Mouse (Mus musculus) activated CD4-positive, CD25-positive, alpha-beta regulatory T cell, adult 4 months (primary cell): ENCODE results near the gene Cnp. TPM values are rescaled to one million over a fixed set of nuclear protein-coding genes. Genes with fewer than 3 reads are reported as not detected.
A peak's percentile ranks its signal among the peaks of the same experiment; 100 is the strongest.
"Not testable (repeated sequence)": the region's sequence is repeated elsewhere in the genome, so short reads cannot be mapped to it uniquely, and the experiment has no call there.

Source experiments
- ATAC-seq: one replicate; pipeline ENCODE4 v1.8.0; 2017
- polyA plus RNA-seq, 2 experiments: library from polyadenylated mRNA; unstranded; fragments of 100-300 nt; shearing (Covaris generic); gene quantifications; one replicate each; pipeline ENCODE4 v1.2.1; 2017

Gene Cnp
- polyA plus RNA-seq, 2 experiments from 2014 or later, result 181 to 201 TPM

DNA sequence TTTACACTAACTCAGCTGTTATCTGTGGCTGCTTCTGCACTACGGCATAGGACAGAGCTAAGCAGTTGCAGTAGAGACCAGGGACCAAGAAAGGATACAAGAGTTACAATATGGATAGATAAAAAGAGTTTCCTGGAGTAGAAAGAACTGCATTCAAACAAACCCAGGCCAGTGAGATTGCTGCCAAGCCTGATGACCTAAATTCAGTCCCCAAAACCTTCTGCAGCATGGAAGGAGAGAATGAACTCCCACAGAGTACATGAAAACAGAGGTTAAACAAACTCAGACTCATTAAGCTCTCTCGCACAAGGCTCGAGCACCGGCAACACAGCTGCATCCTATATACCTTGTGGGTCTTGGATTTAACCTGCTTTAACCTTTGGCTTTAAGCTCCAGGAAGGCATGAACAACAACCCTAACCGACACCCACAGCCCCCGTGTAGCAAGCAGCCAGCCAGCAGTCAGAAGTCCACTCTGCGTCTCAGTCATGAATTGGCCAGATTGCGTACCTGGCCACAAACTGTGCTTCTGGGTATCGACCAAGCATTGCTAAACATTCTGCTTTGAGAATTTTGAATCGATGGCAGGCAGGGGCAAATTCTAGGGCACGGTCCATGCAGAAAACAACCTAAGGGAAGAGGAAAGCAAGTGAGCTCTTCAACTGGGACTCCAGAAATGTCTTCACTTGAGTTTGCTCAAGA, 17.8 kb downstream of the Cnp start:
- no peak for ATAC-seq

DNA sequence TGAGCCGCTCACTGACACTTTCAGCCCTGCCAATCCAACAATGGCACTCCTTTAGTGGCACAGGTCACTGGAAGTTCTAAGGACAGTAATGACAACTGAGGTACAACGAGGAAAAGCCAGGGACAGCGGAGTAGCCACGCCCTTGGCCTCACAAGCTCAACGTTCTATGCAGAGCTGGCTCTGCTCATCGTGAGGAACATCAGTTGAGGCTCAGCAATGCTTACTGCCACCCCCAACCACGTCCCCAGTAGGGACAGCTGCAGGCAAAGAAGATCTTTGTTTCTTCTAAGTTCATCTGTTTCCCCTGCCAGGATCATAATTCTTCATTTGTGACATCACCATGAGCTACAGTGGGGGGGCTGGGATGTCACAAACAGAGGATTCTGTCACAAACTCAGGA, 19.9 kb downstream of the Cnp start:
- no peak for ATAC-seq

DNA sequence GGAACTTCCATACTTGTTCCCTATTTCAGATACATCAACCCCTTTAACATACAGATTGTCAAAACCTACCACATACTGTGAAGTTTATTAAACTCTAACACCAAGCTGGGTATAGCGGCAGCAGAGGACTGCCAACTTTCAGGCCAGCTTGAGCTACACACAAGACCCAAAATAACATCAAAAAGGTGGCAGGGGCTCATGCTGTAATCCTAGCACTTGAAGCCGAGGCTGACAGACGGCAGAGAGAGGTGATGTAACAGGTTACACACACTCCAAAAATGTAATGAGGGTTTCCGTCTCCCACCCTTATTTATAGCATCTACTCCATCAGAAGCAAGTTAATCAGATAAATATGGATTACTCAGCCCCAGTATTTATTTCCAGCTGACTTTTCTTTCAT, 20.8 kb downstream of the Cnp start:
- no peak for ATAC-seq

DNA sequence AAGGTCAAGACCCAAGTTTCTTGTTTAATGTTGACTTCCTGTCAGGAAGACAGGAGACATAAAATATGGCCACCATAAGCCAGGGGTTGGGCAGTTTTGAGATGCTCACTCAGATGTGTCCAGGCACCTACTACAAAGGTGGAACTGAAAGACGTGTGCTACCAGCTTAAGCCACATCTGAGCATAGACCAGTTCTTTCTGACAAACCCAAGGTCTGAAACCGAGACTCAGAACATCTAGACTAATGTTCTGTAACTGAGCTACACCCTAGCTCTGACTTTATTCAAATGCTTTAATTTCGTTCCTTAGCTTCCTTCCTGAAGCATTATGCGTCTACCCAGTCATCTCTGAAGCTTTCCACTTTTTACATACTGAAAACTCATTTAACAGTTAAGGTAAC, 23.4 kb downstream of the Cnp start:
- ATAC-seq, result no peak

DNA sequence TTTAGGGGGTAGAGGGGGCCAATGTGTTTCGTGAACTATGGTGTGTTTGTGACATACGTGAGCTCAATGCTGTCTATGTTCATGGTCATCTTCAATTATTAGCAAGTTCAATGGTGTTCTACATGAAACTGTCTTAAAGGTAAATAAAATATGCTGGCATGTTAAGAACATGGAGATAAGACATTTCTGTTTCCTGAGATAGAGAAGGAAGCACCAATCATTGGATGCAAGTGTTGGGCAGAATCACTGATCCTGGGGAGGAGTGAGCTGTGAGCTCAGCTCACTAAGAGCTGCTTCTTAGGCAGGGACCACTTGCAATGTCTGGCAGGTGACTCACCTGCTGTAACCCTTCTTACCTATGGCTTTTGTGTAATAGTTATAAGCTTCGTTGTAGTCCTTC, 26.7 kb downstream of the Cnp start:
- no peak for ATAC-seq

DNA sequence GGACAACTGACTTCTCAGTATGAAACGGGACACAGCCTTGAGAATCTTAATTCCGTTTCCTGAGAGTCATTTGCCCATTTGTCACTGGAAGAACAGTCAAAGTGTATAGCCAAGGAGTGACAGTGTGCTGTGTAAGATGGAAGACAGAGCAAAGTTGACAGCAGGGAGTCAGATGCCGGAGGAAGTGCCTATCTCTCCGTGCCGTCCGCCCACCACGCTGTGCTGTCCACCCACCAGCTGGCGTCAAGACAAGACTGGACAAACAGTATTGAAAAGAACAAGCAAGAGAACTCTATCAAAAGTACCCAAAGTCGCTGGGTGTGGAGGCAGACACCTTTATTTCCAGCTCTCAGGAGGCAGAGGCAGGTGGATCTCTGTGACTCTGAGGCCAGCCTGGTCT, 28.5 kb downstream of the Cnp start:
- ATAC-seq, result no peak

DNA sequence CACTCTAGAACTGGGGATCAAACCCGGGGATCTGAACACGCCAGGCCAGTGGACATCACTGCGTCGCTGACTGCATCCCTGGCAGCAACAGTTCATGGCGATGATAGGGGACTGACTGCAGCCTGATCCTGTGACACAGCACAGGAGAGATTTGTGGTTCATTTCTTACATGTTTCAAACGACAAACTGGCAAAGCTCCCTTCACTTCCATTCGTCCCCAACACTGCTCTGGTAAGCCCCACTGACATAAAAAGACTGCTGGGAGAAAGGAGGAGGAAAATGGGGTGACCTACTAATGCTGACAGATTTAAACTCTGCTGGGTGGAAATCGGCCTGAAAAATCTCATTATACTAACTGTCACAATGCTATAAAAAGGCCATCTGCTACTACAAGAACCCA, 29.1 kb downstream of the Cnp start:
- no peak for ATAC-seq

DNA sequence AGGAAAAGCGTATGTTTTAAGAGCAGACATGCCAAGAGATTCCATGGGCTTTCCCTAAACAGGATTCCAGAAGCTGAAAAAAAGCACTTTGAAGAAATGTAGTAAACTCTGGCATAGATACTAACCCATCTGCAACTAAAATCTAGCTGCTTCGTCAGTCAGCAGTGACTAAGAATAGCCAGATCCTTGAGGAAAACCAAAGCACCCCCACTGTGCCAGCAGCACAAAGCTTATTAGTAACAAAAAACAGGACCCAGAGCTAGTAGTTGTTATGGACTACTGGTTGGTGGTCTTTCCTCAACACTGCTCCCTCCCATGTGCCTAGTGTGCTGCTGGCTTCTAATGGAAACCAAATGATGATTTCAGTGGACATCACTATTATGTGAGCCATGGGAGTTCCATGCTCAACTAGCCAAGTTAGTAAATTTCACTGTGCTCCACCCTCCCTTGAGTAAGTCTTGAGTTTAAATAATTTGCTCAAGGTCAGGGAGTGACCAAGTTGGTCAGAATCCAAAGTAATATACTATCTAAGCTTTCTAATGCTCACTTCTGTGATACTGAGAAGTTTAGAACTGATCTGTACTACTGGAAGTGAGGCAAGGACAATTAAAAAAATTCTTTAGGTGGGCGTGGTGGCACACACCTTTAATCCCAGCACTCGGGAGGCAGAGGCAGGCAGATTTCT, 29.8 kb downstream of the Cnp start:
- no peak for ATAC-seq

DNA sequence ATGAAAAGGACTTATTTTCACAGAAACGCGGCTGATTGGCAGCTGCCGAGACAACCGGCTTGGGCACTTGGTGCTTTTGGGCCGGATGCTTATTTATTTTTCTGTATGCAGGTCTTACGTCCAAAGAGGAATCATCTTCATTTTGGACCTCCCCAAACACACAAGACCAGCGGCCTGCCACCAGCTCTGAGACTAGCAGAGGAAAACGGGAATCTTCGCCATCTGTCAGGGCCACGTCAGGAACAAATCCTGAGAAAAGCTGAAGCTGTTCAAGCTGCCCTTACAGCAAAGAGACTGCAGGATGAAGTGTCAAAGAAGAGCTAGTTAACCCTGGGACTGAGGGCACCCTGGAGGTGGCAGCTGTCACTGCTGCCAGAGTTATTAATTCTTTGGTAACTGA, 30.7 kb downstream of the Cnp start:
- ATAC-seq, result no peak

DNA sequence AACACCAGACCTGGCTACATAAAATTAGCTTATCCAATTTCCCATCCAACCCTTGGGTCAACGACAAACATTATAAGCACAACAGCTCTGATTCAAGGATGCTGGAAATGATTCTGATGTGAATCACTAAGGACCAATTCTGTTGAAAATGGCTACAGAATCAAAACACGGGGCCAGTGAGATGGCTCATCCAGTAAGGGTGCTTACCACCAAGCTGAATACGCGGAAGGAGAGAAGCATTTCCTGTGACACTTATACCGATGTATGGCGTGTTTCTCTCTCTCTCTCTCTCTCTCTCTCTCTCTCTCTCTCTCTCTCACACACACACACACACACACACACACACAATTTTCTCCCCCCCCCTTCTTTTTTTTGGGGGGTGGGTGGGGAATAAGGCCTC, 32.4 kb downstream of the Cnp start:
- ATAC-seq, result peak; percentile 22

DNA sequence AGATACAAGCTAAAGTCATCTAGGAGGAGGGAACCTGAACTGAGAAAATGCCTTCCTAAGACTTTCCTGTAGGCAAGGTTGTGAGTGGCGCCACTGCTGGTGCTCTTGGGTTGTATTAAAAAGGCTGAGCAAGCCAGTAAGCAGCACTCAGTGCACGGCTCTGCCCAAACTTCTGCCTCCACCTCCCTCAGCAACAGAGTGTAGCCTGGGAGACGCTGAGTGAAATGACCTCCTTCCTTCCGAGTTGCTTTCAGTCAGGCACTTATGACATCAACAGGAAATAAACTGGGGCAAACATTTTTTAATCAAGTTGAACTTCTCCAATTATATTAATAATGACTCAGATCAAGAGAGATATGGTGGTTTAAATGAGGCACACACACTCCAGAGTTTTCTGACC, 34.1 kb downstream of the Cnp start:
- ATAC-seq, result peak; percentile 81

DNA sequence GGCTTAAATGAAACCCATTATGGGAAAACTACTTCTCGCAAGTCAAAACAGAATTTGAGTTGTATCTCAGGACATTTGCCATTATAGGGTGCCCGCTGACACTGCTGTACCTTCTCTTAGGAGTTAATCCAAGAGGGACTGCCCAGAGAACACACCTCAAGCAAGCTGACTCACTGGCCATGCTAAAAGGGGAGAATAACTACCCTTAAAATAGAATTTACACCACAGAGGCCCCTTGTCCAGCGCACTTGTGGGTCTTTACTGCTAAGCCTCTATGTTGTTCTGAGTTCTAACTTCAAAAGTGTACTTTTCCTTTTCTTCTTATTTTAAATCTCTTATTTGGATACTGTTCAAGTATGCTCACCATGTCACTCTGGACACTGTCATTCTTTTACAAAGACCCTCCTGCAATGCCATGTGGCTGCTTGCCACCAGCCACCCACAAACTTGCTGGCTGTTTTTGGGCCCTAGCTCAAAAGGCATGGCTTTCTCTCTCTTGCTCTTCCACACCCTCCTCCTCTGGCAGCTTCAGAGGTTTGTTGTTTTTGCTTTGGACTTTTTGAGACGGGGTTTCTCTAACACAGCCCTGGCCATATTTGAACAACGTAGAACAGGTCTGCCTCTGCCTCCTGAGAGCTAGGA, 34.8 kb downstream of the Cnp start:
- ATAC-seq, result no peak

DNA sequence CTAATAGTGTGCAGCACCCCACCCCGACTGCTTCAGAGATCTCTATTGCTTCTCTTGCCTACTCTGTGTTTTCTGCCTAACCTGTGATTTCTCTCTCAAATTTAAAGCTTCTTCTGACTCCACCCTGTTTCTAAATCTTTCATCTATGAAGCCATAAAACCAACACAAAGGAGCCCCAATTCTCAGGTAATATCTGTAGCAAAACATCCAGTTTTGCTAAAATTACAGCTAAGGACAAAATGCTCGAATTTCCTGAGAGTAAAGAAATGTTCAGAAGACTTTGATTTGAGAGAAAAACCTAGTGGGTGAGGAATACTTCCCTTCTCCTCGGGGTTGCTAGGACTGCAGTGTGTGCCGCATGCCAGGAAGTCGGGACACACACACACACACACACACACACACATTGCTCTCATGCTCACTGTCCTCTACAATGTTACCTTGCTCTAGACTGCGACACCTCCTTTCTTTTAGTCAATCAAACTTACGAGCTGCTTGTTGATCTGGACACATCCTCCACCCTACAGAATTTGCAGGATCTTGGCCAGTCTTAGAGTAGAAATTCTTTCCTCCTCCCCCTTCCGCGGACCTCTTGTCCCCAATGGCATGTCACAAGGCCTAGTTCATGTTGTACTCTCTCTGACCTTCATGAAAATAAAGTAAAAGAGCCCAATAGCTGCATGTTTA, 35.4 kb downstream of the Cnp start:
- ATAC-seq, result no peak

DNA sequence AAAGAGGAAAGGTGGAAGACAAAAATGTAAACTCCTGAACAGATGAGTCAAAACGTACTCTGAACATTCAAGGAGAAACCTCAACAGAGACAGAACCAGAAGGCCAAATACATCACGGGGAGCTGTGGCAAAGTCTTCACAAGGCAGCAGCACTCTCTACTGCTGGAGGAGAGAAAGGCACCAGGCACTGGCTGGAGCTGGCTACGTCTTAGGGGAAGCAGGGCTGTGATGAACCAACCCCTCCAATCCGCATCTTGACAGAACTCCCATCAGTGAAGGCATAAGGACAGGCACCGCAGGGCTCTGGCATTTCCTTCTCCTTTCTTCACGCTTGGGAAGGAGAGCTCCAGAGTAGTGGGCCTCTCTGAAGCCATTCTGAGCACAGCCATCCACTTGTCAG, 36.9 kb downstream of the Cnp start:
- no peak for ATAC-seq

DNA sequence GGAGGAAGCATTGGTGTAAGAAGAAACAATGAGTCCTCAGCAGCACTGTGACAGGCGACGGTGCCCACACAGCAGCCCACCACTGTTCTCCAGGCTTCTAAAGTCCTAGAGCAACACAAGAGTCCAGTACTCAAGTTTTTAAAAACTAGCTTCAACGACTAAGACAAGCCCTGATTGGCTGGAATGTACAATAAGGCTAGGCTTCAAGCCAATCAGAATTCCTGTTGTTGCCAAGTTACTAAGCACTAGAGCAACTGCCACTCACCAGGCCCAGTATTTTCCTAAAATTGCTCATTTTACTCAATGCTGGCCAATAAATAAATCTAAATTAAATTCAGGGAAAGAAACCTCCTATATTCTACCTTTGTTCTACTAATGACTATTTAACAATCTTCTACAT, 38.5 kb downstream of the Cnp start:
- no peak for ATAC-seq

DNA sequence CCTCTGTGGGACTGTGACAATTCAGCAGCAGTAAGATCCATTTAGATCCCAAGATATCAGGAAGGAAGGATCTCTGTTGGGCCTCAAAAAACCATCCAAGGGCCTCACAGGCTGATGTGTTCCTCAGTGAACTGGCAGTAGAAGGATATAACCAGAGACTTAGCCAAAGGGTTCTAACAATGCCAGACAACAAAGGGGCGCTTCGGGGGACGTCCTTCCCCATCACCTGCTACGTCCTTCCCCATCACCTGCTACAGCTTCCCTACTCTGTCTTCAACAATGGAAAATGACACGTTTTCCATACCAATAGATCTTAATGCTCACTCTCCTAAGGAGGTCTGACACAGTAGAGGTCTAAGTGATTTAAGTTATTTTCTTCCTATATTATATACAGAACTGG, 41.6 kb downstream of the Cnp start:
- no peak for ATAC-seq

DNA sequence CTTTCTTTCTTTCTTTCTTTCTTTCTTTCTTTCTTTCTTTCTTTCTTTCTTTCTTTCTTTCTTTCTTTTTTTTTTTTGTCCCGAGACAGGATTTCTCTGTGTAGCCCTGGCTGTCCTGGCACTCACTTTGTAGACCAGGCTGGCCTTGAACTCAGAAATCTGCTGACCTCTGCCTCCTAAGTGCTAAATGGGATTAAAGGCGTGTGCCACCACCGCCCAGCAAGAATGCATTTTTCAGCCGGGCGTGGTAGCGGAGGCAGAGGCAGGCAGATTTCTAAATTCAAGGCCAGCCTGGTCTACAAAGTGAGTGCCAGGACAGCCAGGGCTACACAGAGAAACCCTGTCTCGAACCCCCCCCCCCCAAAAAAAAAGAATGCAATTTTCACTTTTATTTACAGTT, 42.1 kb downstream of the Cnp start:
- not testable (repeated sequence) for ATAC-seq

DNA sequence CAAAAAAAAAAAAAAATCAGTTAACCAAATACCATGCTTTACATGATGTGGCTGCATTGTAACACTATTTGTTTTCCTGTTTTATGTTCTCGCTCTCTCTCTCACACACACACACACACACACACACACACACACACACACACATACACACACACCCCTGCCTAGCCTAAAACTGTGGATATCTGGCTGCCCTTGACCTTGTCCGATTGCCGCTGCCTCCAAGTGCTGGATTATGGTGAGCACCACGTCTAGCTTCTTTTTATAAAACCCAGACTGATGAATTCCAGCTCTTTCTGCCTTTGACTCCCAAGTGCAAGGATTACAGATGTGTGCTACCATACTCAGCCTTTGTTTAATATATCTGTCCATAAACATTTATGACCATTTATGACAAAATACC, 42.8 kb downstream of the Cnp start:
- ATAC-seq, result no peak

DNA sequence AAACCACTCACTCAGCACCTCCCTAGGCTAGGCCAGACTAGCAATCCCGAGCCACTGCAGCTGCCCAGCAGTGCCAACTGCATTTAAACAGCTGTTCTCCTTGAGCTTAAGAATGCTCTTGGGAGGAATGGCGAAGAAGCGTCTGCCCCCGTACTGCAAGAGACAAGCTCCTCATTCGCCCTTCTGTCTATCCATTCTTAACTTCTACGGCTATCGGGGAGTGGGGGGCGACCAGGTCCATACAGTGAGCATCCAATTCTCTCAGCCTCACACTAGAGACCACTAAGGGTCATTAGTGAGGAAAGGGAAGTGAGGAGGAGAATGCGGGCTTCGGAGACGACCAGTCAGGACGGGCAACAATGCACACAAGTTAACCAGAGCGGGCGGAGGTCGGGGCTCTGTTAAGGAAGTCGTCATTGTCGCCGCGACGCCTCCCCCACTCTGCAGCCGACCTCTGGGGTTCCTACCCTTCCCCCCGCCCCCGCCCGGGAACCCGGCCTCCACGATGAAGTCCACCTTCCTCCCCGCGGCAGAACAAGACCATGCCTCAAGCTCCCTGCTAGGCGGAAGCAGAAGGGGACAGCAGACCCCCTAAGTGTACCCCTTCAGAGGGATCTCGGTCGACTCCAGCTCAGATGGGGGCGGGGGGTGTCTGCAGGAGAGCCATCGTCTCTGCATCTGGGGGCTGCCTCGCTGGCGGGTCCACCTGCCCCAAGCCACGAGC, 44.2 kb downstream of the Cnp start, which contains the start of gene Nkiras2:
TSS of gene Nkiras2 (plus strand) at position 484 of the 724 bp plus-strand sequence.
- peak; percentile 55 for ATAC-seq

DNA sequence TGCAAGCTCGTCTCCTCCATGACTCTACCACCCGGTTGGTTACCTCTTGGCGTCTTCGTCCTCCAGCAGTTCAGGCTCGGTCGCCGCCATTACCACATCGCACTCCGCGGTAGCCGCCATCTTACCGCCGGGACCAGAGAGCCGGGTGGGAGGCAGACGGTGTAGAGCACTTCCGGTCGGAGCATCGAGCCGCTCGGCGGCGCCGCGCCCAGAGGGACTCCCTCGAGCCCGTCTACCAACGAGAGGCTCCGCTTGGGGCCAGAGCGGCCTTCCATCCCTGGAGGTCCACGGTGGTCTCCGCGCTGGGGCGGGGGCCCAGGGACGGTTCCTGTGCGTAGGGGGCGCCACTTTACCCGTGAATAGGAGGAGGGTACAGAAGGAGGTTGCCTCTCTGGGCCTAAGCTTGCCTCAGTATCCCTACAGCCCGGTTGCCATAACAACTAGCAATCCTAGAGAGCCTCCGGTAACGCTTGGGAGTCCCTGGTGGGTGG, 44.8 kb downstream of the Cnp start:
- ATAC-seq, result peak; percentile 76

DNA sequence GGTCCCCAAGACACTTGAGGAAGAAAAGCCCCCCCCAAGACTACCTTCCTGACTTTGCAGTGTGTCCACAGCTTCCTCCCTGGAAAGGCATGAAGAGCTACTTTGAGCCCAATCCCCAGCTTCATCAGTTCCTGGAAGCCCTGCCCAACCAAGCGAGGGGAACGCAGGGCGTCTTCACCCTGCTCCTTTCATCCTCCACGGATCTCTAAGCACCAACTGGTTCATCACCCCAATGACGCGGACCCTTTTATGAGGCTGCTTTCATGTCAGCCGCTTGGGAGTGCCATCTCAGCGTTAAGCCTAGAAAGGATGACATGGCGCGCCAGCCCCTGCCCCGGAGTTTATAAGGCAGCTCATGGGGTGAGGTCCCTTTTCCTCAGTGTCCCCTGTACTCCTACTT, 45.3 kb downstream of the Cnp start, which contains the start of gene Dnajc7:
TSS of gene Dnajc7 (minus strand) at position 187 of the 400 bp plus-strand sequence.
- ATAC-seq, result peak; percentile 2

DNA sequence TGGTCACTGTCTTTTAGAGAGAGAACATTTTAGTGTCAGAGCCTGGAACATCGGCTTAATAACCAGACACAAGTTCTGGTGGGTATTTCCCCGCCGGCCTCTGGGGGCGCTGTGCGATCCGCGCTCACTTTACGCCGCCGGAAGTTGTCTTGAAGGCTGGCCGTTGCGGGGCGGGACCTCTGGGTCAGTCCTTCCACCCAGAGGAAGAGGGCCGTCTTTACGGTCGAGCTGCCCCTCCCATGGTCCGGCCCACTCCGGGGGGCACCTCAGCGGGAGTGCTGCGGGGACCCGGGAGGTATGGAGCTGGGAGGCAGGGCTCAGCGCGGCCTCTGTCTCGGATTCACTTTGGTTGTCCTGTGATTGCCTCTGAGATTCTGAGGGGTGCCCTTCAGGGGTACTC, 48.0 kb downstream of the Cnp start:
- ATAC-seq, result peak; percentile 41

DNA sequence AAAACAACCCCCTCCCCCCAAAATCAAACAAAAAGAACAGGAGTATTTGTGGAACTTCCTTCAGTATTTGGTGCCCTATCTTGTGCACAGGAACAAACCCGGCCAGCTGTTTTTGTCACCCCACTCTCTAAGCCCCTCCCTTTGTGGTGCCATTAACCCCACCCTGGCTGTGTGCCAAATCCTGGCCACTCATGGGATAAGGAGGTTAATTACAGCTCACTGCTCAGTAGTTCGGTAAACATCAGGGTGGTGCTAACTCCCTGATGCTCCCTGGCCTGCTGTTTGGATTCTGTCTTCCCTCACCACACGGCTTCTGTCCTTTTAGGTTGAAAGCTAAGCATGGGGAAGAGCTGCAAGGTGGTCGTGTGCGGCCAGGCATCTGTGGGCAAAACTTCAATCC, 49.2 kb downstream of the Cnp start:
- no peak for ATAC-seq
